Mouse (Mus musculus): ENCODE data around the gene Tmem208. TPM values are rescaled to one million over a fixed set of nuclear protein-coding genes. Genes with fewer than 3 reads are reported as not detected.

The Tmem208 gene
- polyA plus RNA-seq, 1 experiment from 2014 or later: 91.2 TPM

GRCm38 (mm10) chr8:105299962-105300361 lies 26.2 kb upstream of the Tmem208 start:
- Histone ChIP-seq H3K27ac (replicated peaks) (peak overlapping the region; percentile 98), H3K4me1 (replicated peaks) (peaks cover 85% of the 10 kb centered on the region), H3K9ac (peak overlapping the region; percentile 88), H3K4me3 (replicated peaks) (peak overlapping the region; percentile 77), H3K27me3 (peaks cover 3% of the 10 kb centered on the region; the same call in 1 of the 2 replicates), H3K9me3 (replicated peaks) (no peaks in the 10 kb centered on the region), H3K4me2 (peak overlapping the region; percentile 80), H3K36me3 (replicated peaks) (peaks cover 63% of the 10 kb centered on the region)
- peak; percentile 94 for ATAC-seq (ENCODE audit: insufficient read depth)
- 16% methylated on average over 8 of the region's 8 CpGs for WGBS (ENCODE audit: insufficient replicate concordance)

- no peak for ATAC-seq (ENCODE audit: insufficient read depth)
- Histone ChIP-seq H3K9ac (no peak overlapping the region), H3K36me3 (replicated peaks) (peaks cover 98% of the 10 kb centered on the region), H3K27ac (replicated peaks) (peak overlapping the region; percentile 98), H3K9me3 (replicated peaks) (no peaks in the 10 kb centered on the region), H3K4me3 (replicated peaks) (peak overlapping the region; percentile 77; the same call in 1 of the 2 replicates), H3K27me3 (no peaks in the 10 kb centered on the region), H3K4me1 (replicated peaks) (peaks cover 76% of the 10 kb centered on the region), H3K4me2 (peak overlapping the region; percentile 80)
- WGBS (ENCODE audit: insufficient replicate concordance): 65% methylated on average over 8 of the region's 8 CpGs
These were observed 22.8 kb upstream of the Tmem208 start for GRCm38 (mm10) chr8:105303396-105303795.

DNA sequence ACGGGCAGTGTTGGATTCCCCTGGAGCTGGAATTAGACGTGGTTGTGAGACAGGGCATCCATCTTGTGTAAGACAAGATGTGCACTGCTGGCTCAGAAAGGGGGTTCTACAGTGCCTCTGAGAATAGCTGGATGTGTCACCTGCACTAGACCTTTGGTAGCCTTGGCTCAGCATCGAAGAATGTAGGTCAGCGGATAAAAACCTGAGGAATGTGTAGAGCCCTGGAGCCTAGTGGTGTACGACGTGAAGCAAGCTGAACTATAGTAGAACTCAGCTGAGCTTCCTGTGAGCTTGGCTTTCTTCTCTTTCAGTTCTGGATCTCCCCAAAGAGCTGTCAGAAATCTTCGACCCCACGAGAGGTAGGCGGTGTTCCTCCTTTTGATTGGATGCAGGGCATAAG lies 22.3 kb upstream of the Tmem208 start:
- ATAC-seq (ENCODE audit: insufficient read depth): no peak
- Histone ChIP-seq H3K4me3 (replicated peaks) (no peak overlapping the region), H3K9me3 (replicated peaks) (no peaks in the 10 kb centered on the region), H3K27ac (replicated peaks) (peak overlapping the region; percentile 98), H3K36me3 (replicated peaks) (peaks cover 98% of the 10 kb centered on the region), H3K27me3 (no peaks in the 10 kb centered on the region), H3K4me1 (replicated peaks) (peaks cover 71% of the 10 kb centered on the region), H3K9ac (no peak overlapping the region), H3K4me2 (peak overlapping the region; percentile 80; the same call in 1 of the 2 replicates)
- 85% methylated on average over 9 of the region's 9 CpGs for WGBS (ENCODE audit: insufficient replicate concordance)

DNA sequence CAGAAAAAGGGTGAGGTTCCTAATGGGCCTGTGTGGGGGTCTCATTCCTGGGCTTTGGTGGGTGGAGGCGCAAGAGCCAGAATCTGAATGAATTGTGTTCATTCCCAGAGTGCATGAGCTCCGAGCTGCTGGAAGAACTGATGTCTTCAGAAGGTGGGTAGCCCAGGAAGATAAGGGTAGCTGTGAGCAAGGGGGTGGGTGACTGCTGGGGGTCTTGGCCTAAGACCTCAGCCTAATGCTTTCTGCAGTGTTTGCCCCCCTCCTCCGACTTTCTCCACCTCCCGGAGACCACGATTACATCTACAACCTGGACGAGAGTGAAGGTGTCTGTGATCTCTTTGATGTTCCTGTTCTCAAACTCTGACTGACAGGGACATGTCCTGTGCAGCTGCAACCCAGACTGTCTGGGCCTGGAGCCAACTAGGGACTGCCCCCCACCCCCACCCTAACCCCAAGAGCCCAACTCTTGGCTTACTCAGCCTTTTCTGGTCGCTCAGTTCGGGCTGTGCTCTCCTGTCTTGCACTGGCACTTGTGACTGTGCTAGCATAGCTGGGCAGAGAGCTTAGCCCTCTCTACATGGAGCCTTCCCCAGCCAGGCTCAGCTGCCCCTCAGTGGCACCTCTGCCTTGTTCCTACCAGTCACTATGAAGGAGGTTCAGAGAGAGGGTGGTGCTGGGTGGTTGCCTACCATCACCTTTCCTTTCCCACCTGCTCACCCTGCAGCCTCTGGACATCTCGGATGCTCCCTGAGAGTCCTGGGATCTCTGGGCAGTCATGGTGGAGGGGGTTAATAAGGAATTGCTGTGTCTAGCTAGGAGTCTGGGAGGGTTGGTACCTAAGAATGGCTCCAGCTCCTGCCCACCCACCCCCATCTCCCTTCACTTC lies 21.6 kb upstream of the Tmem208 start:
- Histone ChIP-seq H3K4me1 (replicated peaks) (peaks cover 66% of the 10 kb centered on the region), H3K36me3 (replicated peaks) (peaks cover 100% of the 10 kb centered on the region), H3K4me3 (replicated peaks) (no peak overlapping the region), H3K27ac (replicated peaks) (peak overlapping the region; percentile 98), H3K4me2 (peak overlapping the region; percentile 80; the same call in 1 of the 2 replicates), H3K27me3 (no peaks in the 10 kb centered on the region), H3K9me3 (replicated peaks) (no peaks in the 10 kb centered on the region), H3K9ac (no peak overlapping the region)
- 68% methylated on average over 9 of the region's 9 CpGs for WGBS (ENCODE audit: insufficient replicate concordance)
- no peak for ATAC-seq (ENCODE audit: insufficient read depth)

GRCm38 (mm10) chr8:105305211-105306145 lies 20.7 kb upstream of the Tmem208 start, which contains the start of gene Elmo3:
Gene Elmo3 (plus strand): TSS chr8:105305601.
- Histone ChIP-seq H3K4me1 (replicated peaks) (peaks cover 60% of the 10 kb centered on the region), H3K36me3 (replicated peaks) (peaks cover 100% of the 10 kb centered on the region), H3K4me3 (replicated peaks) (peak within 1 kb of the TSS; percentile 43), H3K9ac (peak within 1 kb of the TSS; percentile 33), H3K4me2 (peak within 1 kb of the TSS; percentile 80), H3K27me3 (no peaks in the 10 kb centered on the region), H3K9me3 (replicated peaks) (no peaks in the 10 kb centered on the region), H3K27ac (replicated peaks) (peak within 1 kb of the TSS; percentile 98)
- ATAC-seq (ENCODE audit: insufficient read depth): peak; percentile 70
- WGBS (ENCODE audit: insufficient replicate concordance): 11% methylated on average over 30 of the region's 30 CpGs

GRCm38 (mm10) chr8:105306146-105306691 lies 19.9 kb upstream of the Tmem208 start:
- WGBS (ENCODE audit: insufficient replicate concordance): 75% methylated on average over 5 of the region's 5 CpGs
- Histone ChIP-seq H3K4me1 (replicated peaks) (peaks cover 54% of the 10 kb centered on the region), H3K36me3 (replicated peaks) (peaks cover 100% of the 10 kb centered on the region), H3K4me3 (replicated peaks) (peak overlapping the region; percentile 43), H3K27ac (replicated peaks) (peak overlapping the region; percentile 98), H3K9ac (peak overlapping the region; percentile 33; the same call in 1 of the 2 replicates), H3K4me2 (peak overlapping the region; percentile 80), H3K27me3 (no peaks in the 10 kb centered on the region), H3K9me3 (replicated peaks) (no peaks in the 10 kb centered on the region)
- no peak for ATAC-seq (ENCODE audit: insufficient read depth)

GRCm38 (mm10) chr8:105307670-105308069 lies 18.5 kb upstream of the Tmem208 start:
- Histone ChIP-seq H3K9ac (no peak overlapping the region), H3K4me1 (replicated peaks) (peaks cover 55% of the 10 kb centered on the region), H3K4me3 (replicated peaks) (no peak overlapping the region), H3K27me3 (no peaks in the 10 kb centered on the region), H3K4me2 (no peak overlapping the region), H3K27ac (replicated peaks) (no peak overlapping the region), H3K9me3 (replicated peaks) (no peaks in the 10 kb centered on the region), H3K36me3 (replicated peaks) (peaks cover 100% of the 10 kb centered on the region)
- ATAC-seq (ENCODE audit: insufficient read depth): no peak
- WGBS (ENCODE audit: insufficient replicate concordance): 91% methylated on average over 13 of the region's 13 CpGs

- Histone ChIP-seq H3K27ac (replicated peaks) (no peak overlapping the region), H3K4me3 (replicated peaks) (no peak overlapping the region), H3K36me3 (replicated peaks) (peaks cover 100% of the 10 kb centered on the region), H3K27me3 (no peaks in the 10 kb centered on the region), H3K4me1 (replicated peaks) (peaks cover 55% of the 10 kb centered on the region), H3K4me2 (no peak overlapping the region), H3K9me3 (replicated peaks) (no peaks in the 10 kb centered on the region), H3K9ac (no peak overlapping the region)
- 90% methylated on average over 10 of the region's 10 CpGs for WGBS (ENCODE audit: insufficient replicate concordance)
- ATAC-seq (ENCODE audit: insufficient read depth): no peak
These were observed 17.7 kb upstream of the Tmem208 start for GRCm38 (mm10) chr8:105308428-105308827.

DNA sequence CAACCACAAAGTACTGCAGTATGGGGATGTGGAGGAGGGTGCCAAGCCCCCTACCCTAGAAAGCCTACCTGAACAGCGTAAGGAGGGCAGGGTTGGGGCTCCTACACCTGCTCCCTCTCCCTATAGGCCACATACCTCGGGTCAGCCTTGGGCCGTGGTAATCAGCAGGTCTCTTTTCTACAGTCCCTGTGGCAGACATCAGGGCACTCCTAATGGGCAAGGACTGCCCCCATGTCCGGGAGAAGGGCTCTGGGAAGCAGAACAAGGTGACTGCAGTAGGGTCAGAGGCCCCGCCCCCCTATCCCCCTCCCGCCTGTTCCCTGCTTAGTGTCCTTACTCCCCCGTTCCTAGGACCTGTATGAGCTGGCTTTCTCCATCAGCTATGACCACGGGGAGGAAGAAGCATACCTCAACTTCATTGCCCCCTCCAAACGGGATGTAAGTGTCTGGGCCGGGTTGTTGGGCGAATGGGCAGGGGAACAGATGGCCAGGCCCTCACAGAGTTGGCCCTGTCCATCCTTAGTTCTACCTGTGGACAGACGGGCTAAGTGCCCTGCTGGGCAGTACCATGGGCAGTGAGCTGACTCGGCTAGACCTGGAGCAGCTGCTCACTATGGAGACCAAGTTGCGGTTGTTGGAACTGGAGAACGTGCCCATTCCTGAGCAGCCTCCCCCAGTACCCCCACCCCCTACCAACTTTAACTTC lies 16.9 kb upstream of the Tmem208 start:
- no peak for ATAC-seq (ENCODE audit: insufficient read depth)
- peaks cover 55% of the 10 kb centered on the region for H3K4me1 ChIP-seq (replicated peaks)
- 83% methylated on average over 15 of the region's 15 CpGs for WGBS (ENCODE audit: insufficient replicate concordance)
- no peak overlapping the region for H3K4me2 ChIP-seq
- no peak overlapping the region for H3K4me3 ChIP-seq (replicated peaks)
- H3K27me3 ChIP-seq: no peaks in the 10 kb centered on the region
- no peaks in the 10 kb centered on the region for H3K9me3 ChIP-seq (replicated peaks)
- peaks cover 100% of the 10 kb centered on the region for H3K36me3 ChIP-seq (replicated peaks)
- H3K9ac ChIP-seq: no peak overlapping the region
- H3K27ac ChIP-seq (replicated peaks): no peak overlapping the region

DNA sequence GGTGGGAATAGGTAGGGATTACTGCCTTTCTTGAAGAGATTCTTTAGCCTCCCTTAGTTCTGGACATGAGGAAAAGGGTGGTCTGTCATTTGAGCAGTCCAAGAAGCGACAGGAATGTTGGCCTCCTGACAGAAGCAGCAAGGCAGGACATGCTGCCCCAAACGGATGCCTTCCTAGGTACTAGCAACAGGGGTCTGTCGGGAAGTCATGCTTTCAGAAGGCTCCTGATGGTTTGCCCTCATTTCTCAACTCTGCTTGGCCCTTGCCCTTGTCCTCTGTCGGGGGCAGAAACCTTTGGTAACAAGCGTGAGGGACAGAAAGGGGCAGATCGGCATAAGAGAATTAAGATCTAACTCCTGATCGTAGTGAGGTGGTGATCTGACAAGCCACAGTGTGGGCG lies 16.0 kb upstream of the Tmem208 start:
- WGBS (ENCODE audit: insufficient replicate concordance): 84% methylated on average over 8 of the region's 8 CpGs
- Histone ChIP-seq H3K4me2 (no peak overlapping the region), H3K36me3 (replicated peaks) (peaks cover 100% of the 10 kb centered on the region), H3K4me3 (replicated peaks) (no peak overlapping the region), H3K27ac (replicated peaks) (no peak overlapping the region), H3K27me3 (no peaks in the 10 kb centered on the region), H3K4me1 (replicated peaks) (peaks cover 55% of the 10 kb centered on the region), H3K9ac (no peak overlapping the region), H3K9me3 (replicated peaks) (no peaks in the 10 kb centered on the region)
- ATAC-seq (ENCODE audit: insufficient read depth): no peak
